Mouse (Mus musculus): ENCODE results near the gene Ifng.
"Not testable (repeated sequence)": the region's sequence is repeated elsewhere in the genome, so short reads cannot be mapped to it uniquely, and the experiment has no call there.

Ifng gene

GRCm38 (mm10) chr10:118440742-118441240 lies at the start of gene Ifng:
Ifng (plus strand) TSS chr10:118441046.
- no peak for DNase-seq (ENCODE audit: low spot score in 2 of 2)

- DNase-seq (ENCODE audit: low spot score in 2 of 2): no peak
These were observed 40.9 kb upstream of the Ifng start for GRCm38 (mm10) chr10:118399917-118400316.

GRCm38 (mm10) chr10:118406463-118407221 lies 34.2 kb upstream of the Ifng start:
- no peak for DNase-seq (ENCODE audit: low spot score in 2 of 2)

GRCm38 (mm10) chr10:118411377-118411776 lies 29.5 kb upstream of the Ifng start:
- DNase-seq (ENCODE audit: low spot score in 2 of 2): no peak

DNA sequence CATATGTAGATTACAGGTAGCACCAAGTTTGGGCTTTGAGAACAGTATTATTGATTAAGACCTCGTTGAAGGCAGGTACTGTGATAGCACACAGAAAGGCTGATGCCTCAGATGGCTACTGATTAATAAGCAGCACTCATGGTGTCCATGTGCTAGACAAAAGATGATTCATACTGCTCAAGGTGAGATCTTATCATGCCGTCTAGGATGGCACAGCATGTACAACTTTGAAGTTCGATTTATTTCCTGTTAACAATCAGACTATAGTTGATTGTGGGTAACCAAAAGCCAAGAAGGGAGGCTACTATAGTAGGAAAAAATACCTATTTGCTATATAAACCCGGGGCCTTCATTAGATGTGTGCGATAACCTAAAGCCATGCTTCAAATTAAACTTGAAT lies 28.1 kb upstream of the Ifng start:
- no peak for DNase-seq (ENCODE audit: low spot score in 2 of 2)

- peak; percentile 57 to 63 for DNase-seq (ENCODE audit: low spot score in 2 of 2)
These were observed 21.8 kb upstream of the Ifng start for GRCm38 (mm10) chr10:118419000-118419425.

- no peak for DNase-seq (ENCODE audit: low spot score in 2 of 2)
These were observed 19.9 kb upstream of the Ifng start for GRCm38 (mm10) chr10:118420896-118421295.

- no peak for DNase-seq (ENCODE audit: low spot score in 2 of 2)
These were observed 5.3 kb upstream of the Ifng start for GRCm38 (mm10) chr10:118435501-118435900.

GRCm38 (mm10) chr10:118441898-118442297 lies 1.1 kb downstream of the Ifng start:
- DNase-seq (ENCODE audit: low spot score in 2 of 2): no peak

DNA sequence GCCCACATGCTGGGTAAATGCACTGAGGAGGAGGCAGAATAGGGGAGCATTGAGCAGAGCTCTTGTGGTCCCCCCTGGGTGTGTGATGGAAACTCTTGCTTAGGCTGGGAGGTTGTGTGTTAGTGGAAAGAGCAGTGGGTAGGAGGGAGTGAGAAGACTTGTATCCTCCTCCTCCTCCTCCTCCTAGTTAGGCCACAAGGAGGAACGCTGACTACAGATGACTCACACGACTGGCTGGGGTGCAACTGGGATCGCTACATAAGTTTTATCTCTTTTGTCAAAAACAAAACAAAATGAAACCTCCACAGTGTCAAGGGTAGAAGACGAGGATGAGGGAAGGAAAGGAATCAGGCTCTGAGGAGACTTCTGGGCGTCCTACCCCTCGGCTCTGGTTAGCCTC lies 2.2 kb downstream of the Ifng start:
- DNase-seq (ENCODE audit: low spot score in 2 of 2): no peak

DNA sequence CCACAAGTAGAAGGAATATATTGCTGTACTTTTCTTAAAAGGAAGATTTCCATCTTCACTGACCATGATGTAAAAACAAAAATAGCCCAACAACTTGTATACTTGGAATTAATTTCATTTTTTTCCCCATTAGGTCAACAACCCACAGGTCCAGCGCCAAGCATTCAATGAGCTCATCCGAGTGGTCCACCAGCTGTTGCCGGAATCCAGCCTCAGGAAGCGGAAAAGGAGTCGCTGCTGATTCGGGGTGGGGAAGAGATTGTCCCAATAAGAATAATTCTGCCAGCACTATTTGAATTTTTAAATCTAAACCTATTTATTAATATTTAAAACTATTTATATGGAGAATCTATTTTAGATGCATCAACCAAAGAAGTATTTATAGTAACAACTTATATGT lies 4.2 kb downstream of the Ifng start:
- DNase-seq (ENCODE audit: low spot score in 2 of 2): no peak

- no peak for DNase-seq (ENCODE audit: low spot score in 2 of 2)
These were observed 4.7 kb downstream of the Ifng start for GRCm38 (mm10) chr10:118445502-118445901.

DNA sequence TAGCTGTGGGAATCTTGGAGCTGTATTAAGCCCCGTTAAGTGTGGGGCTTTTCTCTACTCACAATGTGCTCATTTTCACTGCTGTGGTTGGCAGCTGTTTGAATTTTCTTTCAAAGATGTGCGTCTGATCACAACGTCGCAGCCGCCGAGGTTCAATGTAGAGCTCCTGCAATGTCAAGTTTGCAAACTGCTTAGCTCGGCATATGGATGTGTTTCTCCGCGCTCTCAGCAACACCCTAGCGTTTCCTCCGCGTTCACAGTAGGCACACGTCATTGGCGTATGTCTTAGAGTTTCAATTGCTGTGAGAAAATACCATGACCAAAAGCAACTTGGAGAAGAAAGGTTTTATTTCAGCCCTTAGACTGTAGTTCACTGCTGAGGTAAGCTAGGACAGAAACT lies 5.1 kb downstream of the Ifng start:
- no peak for DNase-seq (ENCODE audit: low spot score in 2 of 2)

- no peak for DNase-seq (ENCODE audit: low spot score in 2 of 2)
These were observed 10.9 kb downstream of the Ifng start for GRCm38 (mm10) chr10:118451747-118452146.

GRCm38 (mm10) chr10:118458729-118459128 lies 17.9 kb downstream of the Ifng start:
- no peak for DNase-seq (ENCODE audit: low spot score in 2 of 2)

DNA sequence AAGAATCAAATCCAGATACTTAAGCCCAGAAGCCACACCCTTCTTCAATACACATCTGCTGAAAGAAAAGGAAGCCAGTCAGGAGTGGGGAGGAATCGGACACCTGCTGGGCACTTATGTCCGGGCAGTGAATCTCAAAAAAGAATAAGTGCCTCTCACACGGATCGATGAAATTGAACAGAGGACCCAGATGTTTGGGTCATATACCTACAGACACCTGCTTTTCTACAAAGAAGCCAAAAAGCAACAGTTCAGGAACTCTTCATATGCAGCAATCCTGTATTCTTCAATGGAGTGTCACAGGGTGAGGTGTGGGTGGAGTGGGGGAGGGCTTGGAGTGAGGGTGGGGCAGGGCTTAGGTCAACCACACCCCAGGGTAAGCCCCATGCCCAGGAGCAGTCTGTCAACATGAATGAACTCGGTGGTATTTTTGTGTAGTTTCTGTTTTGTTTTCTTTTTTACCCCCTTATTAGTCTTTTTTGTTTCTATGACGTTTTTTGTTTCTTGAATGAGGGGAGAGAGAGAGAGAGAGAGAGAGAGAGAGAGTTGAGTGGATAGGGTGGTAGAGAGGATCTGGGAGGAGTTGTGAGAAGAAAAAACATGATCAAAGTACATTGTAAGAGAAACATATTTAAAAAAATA lies 20.4 kb downstream of the Ifng start:
- no peak for DNase-seq (ENCODE audit: low spot score in 2 of 2)

- DNase-seq (ENCODE audit: low spot score in 2 of 2): no peak
These were observed 25.6 kb downstream of the Ifng start for GRCm38 (mm10) chr10:118466481-118466880.

GRCm38 (mm10) chr10:118469047-118469446 lies 28.2 kb downstream of the Ifng start:
- no peak for DNase-seq (ENCODE audit: low spot score in 2 of 2)

GRCm38 (mm10) chr10:118470296-118470957 lies 29.6 kb downstream of the Ifng start:
- no peak for DNase-seq (ENCODE audit: low spot score in 2 of 2)

DNA sequence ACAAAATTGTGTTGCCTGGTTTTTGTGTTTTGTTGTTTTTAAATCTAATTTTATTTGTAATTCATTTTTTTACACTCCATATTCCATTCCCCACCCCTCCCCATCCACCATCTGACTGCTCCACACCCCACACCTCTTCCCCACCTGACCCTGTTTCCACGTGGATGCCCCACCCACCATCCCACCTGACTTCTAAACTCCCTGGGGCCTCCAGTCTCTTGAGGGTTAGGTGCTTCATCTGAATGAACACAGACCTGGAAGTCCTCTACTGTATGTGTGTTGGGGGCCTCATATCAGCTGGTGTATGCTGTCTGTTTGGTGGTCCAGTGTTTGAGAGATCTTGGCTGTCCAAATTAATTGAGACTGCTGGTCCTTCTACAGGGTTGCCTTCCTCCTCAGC lies 32.0 kb downstream of the Ifng start:
- DNase-seq (ENCODE audit: low spot score in 2 of 2): not testable (repeated sequence)

- no peak for DNase-seq (ENCODE audit: low spot score in 2 of 2)
These were observed 35.9 kb downstream of the Ifng start for GRCm38 (mm10) chr10:118476696-118477095.

DNA sequence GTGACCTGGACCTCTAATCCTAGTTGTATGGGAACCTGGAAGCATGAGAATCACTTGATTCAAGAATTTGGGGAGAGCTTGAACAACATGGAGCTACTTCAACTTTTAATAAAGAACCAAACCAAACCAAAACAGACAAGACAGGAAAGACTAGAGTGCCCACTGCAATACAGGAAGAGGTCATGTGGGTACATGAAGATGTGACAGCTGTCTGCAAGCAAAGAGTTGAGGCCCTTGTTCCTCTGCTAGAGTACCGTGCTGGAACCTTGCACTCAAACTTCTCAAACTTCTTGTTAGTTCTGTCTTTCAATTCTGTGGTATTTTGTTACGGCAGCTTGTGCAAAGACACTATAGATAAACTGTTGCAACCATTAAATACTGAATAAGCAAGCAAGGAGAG lies 36.5 kb downstream of the Ifng start:
- no peak for DNase-seq (ENCODE audit: low spot score in 2 of 2)

DNA sequence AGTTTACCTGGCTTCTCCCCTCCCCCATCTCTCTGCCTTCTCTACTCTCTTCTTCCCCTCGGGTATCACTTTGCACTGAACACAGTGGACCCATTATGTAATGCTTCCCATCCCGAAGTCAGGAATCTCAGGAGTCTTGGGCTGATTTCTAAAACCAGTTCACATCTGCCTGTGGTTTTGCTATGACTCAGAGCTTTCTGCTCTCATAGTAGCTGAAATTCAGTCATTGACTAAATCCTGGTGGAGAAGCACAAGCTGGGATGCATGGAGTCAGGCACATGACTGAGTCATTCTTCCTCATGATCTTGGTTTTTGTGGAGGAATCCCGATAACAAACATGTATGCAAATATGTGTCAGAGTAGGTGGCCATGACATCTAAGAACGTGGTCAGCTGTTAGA lies 38.4 kb downstream of the Ifng start:
- no peak for DNase-seq (ENCODE audit: low spot score in 2 of 2)
